Mouse (Mus musculus): ENCODE measurements around the gene Trio.

GRCm38 (mm10) chr15:27758680-27759079 is 267.0 kb downstream of the Trio start:
- TF ChIP-seq POLR2A (IDR thresholded peaks at IDR 0.05; ENCODE audit: low read depth, low read length) = no peak
- no peak for TF ChIP-seq CTCF (IDR thresholded peaks at IDR 0.05; ENCODE audit: extremely low read depth, insufficient read length, insufficient replicate concordance, low read depth, low read length)
